In genomic region chr11:42420634-42421470, GRCm38 (mm10) we compare ENCODE assay signal across 8 mouse cellular contexts. TPM values are rescaled to one million over a fixed set of nuclear protein-coding genes. Genes with fewer than 3 reads are reported as not detected.
A peak's percentile ranks its signal among the peaks of the same experiment; 100 is the strongest.
DNase-seq lines count a peak whose midpoint lies in the region; ATAC-seq and TF ChIP-seq lines count a peak whose summit lies in the region.

No protein-coding gene starts in this region.

- H3K27ac ChIP-seq in forebrain, embryonic 14.5 days (ENCODE audit: low read depth, low read length): peak overlapping the region; percentile 82
- peak overlapping the region; percentile 78 for H3K27ac ChIP-seq in hindbrain, postnatal 0 days
- no peak overlapping the region for H3K27ac ChIP-seq in limb, embryonic 11.5 days (replicated peaks; ENCODE audit: low read depth, low read length)
- H3K27ac ChIP-seq in neural tube, embryonic 11.5 days (ENCODE audit: low read depth, low read length): no peak overlapping the region

- peaks cover 12% of the 10 kb centered on the region; the same call in 1 of the 2 replicates for H3K4me1 ChIP-seq in forebrain, embryonic 14.5 days (ENCODE audit: control insufficient read depth, insufficient read depth, low read length)
- 0 out of 2 replicates have a peak, but pooled peaks cover 3% of the 10 kb centered on the region for H3K4me1 ChIP-seq in hindbrain, postnatal 0 days (ENCODE audit: insufficient read depth, low read length)
- H3K4me1 ChIP-seq in limb, embryonic 11.5 days (ENCODE audit: control insufficient read depth, insufficient read depth, low read length): no peaks in the 10 kb centered on the region
- H3K4me1 ChIP-seq in neural tube, embryonic 11.5 days (ENCODE audit: control insufficient read depth, insufficient read depth, low read length): no peaks in the 10 kb centered on the region

- no peak for TF ChIP-seq CTCF in hindbrain, postnatal 0 days (IDR thresholded peaks at IDR 0.05; ENCODE audit: low read depth)

- H3K4me2 ChIP-seq in forebrain, embryonic 14.5 days (ENCODE audit: low read length): peak overlapping the region; percentile 62
- H3K4me2 ChIP-seq in hindbrain, postnatal 0 days (ENCODE audit: low read depth, low read length): peak overlapping the region; percentile 72
- peak overlapping the region; percentile 85 for H3K4me2 ChIP-seq in limb, embryonic 11.5 days (ENCODE audit: low read depth, severe bottlenecking)
- H3K4me2 ChIP-seq in neural tube, embryonic 11.5 days (ENCODE audit: low read depth): peak overlapping the region; percentile 77

- H3K9me3 ChIP-seq in forebrain, embryonic 14.5 days (replicated peaks; ENCODE audit: control insufficient read depth, low read length): no peaks in the 10 kb centered on the region
- no peaks in the 10 kb centered on the region for H3K9me3 ChIP-seq in hindbrain, postnatal 0 days (ENCODE audit: low read length)
- no peaks in the 10 kb centered on the region for H3K9me3 ChIP-seq in limb, embryonic 11.5 days (ENCODE audit: control insufficient read depth, low read length)
- H3K9me3 ChIP-seq in neural tube, embryonic 11.5 days (ENCODE audit: control insufficient read depth, low read length): no peaks in the 10 kb centered on the region

- H3K36me3 ChIP-seq in forebrain, embryonic 14.5 days (ENCODE audit: control insufficient read depth, insufficient read depth, low read length): no peaks in the 10 kb centered on the region
- no peaks in the 10 kb centered on the region for H3K36me3 ChIP-seq in hindbrain, postnatal 0 days (ENCODE audit: insufficient read depth, low read length)
- H3K36me3 ChIP-seq in limb, embryonic 11.5 days (ENCODE audit: control insufficient read depth, insufficient read depth, low read length): no peaks in the 10 kb centered on the region
- no peaks in the 10 kb centered on the region for H3K36me3 ChIP-seq in neural tube, embryonic 11.5 days (ENCODE audit: control insufficient read depth, insufficient read depth, low read length)

- ATAC-seq in forebrain, embryonic 14.5 days: peak; percentile 69
- ATAC-seq in hindbrain, postnatal 0 days: peak; percentile 59
- ATAC-seq in limb, embryonic 11.5 days (ENCODE audit: insufficient number of reproducible peaks, low FRiP score, low TSS enrichment, low read depth): peak; percentile 41
- peak; percentile 68 for ATAC-seq in neural tube, embryonic 11.5 days (ENCODE audit: insufficient read depth, low FRiP score, low TSS enrichment)

- under 1% methylated on average over 21 of the region's 21 CpGs for WGBS in forebrain, embryonic 14.5 days
- WGBS in hindbrain, postnatal 0 days: under 1% methylated on average over 21 of the region's 21 CpGs
- 0% methylated on average over 21 of the region's 21 CpGs for WGBS in limb, embryonic 11.5 days
- WGBS in neural tube, embryonic 11.5 days: under 1% methylated on average over 21 of the region's 21 CpGs

- peak overlapping the region; percentile 46 for H3K4me3 ChIP-seq in forebrain, embryonic 14.5 days (ENCODE audit: low read depth, low read length)
- peak overlapping the region; percentile 53 for H3K4me3 ChIP-seq in hindbrain, postnatal 0 days (ENCODE audit: low read length)
- H3K4me3 ChIP-seq in limb, embryonic 11.5 days (ENCODE audit: low read depth, low read length): peak overlapping the region; percentile 38
- H3K4me3 ChIP-seq in neural tube, embryonic 11.5 days (ENCODE audit: low read depth, low read length): peak overlapping the region; percentile 46

- no peaks in the 10 kb centered on the region for H3K27me3 ChIP-seq in forebrain, embryonic 14.5 days (replicated peaks; ENCODE audit: control insufficient read depth, insufficient read depth, low read length)
- H3K27me3 ChIP-seq in hindbrain, postnatal 0 days (ENCODE audit: insufficient read depth, low read length): no peaks in the 10 kb centered on the region
- H3K27me3 ChIP-seq in limb, embryonic 11.5 days (ENCODE audit: control insufficient read depth, insufficient read depth, low read length): no peaks in the 10 kb centered on the region
- H3K27me3 ChIP-seq in neural tube, embryonic 11.5 days (ENCODE audit: control insufficient read depth, insufficient read depth, low read length): no peaks in the 10 kb centered on the region; the same call in 1 of the 2 replicates

- peak overlapping the region; percentile 75 for H3K9ac ChIP-seq in forebrain, embryonic 14.5 days (ENCODE audit: low read length)
- H3K9ac ChIP-seq in hindbrain, postnatal 0 days (replicated peaks; ENCODE audit: low read length): peak overlapping the region; percentile 61
- H3K9ac ChIP-seq in limb, embryonic 11.5 days (ENCODE audit: low read length): no peak overlapping the region
- peak overlapping the region; percentile 58 for H3K9ac ChIP-seq in neural tube, embryonic 11.5 days (ENCODE audit: low read length)

- DNase-seq in gastrocnemius, postnatal 14 days: peak; percentile 17
- no peak for DNase-seq in gastrocnemius, postnatal 25 days
- DNase-seq in cerebellum, adult 11 months: peak; percentile 71
- DNase-seq in forebrain, embryonic 14.5 days (ENCODE audit: low spot score): peak; percentile 85
- DNase-seq in hindbrain, postnatal 0 days (ENCODE audit: low spot score): peak; percentile 84
- peak; percentile 75 for DNase-seq in limb, embryonic 11.5 days (ENCODE audit: low spot score)
- peak; percentile 77 for DNase-seq in neural tube, embryonic 11.5 days (ENCODE audit: low spot score)
- no peak for DNase-seq in spleen, adult 18-20 months

- intact Hi-C loops in gastrocnemius, postnatal 14 days (cut with DNase I; ENCODE audit: low total_unique reads): no loop called here

RNA-seq across cellular contexts. Expression of gene Gabrb2, which starts 1.3 kb away (rescaled TPM):
- total RNA-seq in gastrocnemius, postnatal 14 days (2021): under 1 TPM; 0.82 to 0.84 TPM
- total RNA-seq in gastrocnemius, postnatal 25 days (2021): 1 to 10 TPM in 1 of 2 experiments, under 1 TPM in 1; 0.36 to 1.3 TPM
- polyA plus RNA-seq in forebrain, embryonic 14.5 days (2014; fragmentation: Nextera tagmentation; extraction: Ambion mirVana): 12.9 and 19.1 TPM in 2 replicates
- 43.7 and 50.7 TPM in 2 replicates for total RNA-seq in hindbrain, postnatal 0 days (2014; rRNA removed)
- polyA plus RNA-seq in hindbrain, postnatal 0 days (2015; fragmentation: Nextera tagmentation; extraction: Ambion mirVana): 15.4 and 19.0 TPM in 2 replicates
- 0.49 and 0.71 TPM in 2 replicates for polyA plus RNA-seq in limb, embryonic 11.5 days (2014; fragmentation: Nextera tagmentation; extraction: Ambion mirVana)
- 3.5 and 4.0 TPM in 2 replicates for polyA plus RNA-seq in neural tube, embryonic 11.5 days (2014; fragmentation: Nextera tagmentation; extraction: Ambion mirVana)

Comparison
In these comparisons a context has a peak if more than half of its experiments do, and no peak if none do; other contexts are left out.
1. DNase-seq: peak in gastrocnemius, postnatal 14 days (single experiment), cerebellum, adult 11 months (single experiment), forebrain, embryonic 14.5 days (single experiment), hindbrain, postnatal 0 days (single experiment), limb, embryonic 11.5 days (single experiment) and neural tube, embryonic 11.5 days (single experiment); none in gastrocnemius, postnatal 25 days (single experiment) and spleen, adult 18-20 months (0 of 2).
2. H3K27ac ChIP-seq: peak in forebrain, embryonic 14.5 days (single experiment) and hindbrain, postnatal 0 days (single experiment); none in limb, embryonic 11.5 days (single experiment) and neural tube, embryonic 11.5 days (single experiment).
3. Peak in every context shown above with its lines, with median percentiles within 50 percentile points of each other: ATAC-seq, H3K4me2 ChIP-seq and H3K4me3 ChIP-seq.